Mouse (Mus musculus) CD4-positive, CD25-positive, alpha-beta regulatory T cell, adult 4 months (primary cell): Measurements from ENCODE around the gene Gpr179. TPM values are rescaled to one million over a fixed set of nuclear protein-coding genes. Genes with fewer than 3 reads are reported as not detected.

Experiments
- ATAC-seq: one replicate; pipeline ENCODE4 v1.8.0; 2017
- polyA plus RNA-seq, 2 experiments: library from polyadenylated mRNA; unstranded; fragments of 100-300 nt; shearing (Covaris generic); gene quantifications; one replicate each; pipeline ENCODE4 v1.2.1; 2017

The Gpr179 gene
- polyA plus RNA-seq, 2 experiments from 2014 or later: 0.16 to 0.30 TPM

DNA sequence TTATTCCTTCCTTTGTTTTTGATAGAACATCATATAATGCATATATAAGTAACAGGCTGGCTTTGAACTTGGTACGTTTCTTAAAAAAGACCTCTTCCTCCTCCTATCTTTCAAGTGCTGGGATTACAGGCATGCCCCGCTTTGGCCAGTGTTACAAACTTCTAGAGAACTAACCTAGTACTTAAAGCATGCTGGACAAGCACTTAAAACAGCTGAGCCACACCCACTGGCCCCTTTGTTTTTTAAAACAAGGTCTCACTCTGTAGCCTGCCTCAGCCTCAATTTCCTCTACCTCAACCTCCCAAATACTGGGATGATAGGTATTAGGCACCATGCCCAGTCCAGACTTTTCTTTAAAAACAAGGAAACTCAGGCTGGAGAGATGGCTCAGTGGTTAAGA, 2.8 kb upstream of the Gpr179 start:
- no peak for ATAC-seq

DNA sequence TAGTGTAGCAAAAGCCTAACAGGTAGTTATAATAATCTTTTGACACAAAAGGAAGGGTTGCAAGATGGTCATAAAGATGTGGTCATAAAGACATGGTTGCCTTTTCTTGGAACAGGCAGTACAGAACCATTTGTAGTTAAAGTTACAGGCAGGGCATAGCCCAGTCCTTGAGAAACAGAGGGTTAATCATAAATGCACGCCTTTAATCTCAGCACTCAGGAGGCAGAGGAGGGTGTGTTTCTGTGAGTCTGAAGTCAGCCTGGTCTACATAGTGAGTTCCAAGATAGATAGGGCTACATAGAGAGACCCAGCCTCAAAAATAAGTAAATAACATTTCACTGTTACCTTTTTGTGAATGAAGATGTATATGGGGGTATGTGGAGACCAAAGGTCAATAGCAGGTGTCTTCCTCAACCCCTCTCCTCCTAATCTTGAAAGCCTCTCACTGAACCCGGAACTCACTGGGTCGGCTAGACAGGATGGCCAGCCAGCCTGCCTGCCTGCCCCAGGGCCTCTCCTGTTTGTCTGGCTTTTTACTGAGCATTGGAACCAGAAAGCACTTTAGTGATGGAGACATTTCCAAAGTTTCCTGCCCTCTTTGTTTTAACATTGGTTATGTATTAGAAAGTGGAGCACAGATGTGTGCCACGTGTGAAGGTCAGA, 1.2 kb upstream of the Gpr179 start:
- ATAC-seq: no peak

- ATAC-seq: no peak
Measured at GRCm38 (mm10) chr11:97350035-97350434, 1.8 kb downstream of the Gpr179 start.

- ATAC-seq: no peak
Measured at GRCm38 (mm10) chr11:97347291-97347690, 4.6 kb downstream of the Gpr179 start.

DNA sequence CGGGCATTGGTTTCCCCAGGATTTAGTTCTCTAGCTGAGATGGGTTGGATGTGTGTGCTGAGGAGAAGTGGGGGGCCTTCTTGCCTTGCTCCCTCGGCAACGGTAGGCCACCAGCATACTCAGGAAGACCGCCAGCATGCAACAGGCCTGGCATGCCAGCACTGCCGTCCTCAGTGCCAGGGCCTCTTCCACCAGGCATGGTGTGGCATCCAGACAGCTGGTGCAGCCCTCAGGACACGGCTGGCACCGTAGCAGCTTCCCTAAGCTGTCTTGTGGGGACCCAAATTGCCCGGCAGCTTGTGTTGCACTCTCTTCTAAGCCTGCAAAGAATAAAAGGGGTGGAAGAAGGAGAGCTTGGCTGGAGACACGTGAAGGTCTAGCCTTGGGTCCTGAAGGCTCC, 5.5 kb downstream of the Gpr179 start:
- no peak for ATAC-seq

DNA sequence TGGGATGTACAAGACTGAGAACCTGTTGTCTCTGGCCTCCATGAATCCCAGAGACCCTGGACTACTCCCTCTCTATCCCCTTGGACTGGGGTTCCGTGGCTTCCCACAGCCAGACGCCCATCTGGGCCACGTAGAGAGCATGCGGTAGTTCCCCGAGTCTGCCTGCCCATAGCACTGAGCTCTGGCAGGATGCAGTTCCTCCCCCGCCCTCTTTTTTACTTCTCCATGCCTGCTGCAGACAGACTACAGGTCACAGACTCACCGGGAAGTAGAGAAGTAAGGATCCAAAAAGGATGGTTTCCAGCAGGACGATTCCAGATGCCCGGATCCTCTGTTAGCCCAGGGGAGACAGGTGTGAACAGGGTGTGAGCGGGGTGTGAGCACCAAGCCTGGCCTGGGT, 6.4 kb downstream of the Gpr179 start:
- ATAC-seq: no peak

GRCm38 (mm10) chr11:97343619-97344018, 8.3 kb downstream of the Gpr179 start:
- ATAC-seq: peak; percentile 49

DNA sequence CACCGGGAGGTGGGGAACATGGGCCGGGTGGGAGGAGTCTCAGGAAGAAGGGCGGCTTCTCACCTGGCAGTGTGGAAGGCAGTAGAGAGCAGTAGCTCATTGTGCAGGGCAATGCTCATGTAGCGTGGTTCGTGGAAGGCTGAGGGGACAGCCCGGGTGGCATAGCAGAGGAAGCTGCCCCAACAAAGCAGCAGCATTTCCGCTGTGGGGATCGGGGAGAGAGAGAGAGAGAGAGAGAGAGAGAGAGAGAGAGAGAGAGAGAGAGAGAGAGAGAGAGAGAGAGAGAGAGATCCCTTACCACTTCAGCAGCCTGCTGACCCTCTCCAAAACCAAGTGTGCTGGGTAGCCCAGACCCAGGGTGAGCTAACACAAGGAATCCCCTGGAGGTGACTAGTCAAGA, 8.7 kb downstream of the Gpr179 start:
- ATAC-seq: peak; percentile 65

DNA sequence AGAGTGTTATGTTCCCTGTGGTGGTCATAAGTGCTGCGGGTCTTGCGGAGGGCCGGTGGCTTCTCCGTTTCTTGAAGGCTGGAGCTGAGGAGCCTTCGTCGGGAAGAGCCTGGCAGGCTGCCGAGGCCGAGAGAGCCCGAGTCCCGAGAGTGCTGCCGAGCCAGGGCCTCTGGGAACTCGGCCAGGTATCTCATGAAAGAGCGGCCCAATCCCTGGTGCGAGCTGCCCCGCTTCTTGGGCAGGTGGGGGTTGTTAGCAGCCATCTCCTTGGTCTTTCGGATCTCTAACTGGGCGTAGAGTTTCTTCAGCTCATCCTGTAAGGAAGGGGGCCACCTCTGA, 12.9 kb downstream of the Gpr179 start:
- ATAC-seq: no peak

GRCm38 (mm10) chr11:97338302-97338976, 13.4 kb downstream of the Gpr179 start:
- ATAC-seq: no peak

DNA sequence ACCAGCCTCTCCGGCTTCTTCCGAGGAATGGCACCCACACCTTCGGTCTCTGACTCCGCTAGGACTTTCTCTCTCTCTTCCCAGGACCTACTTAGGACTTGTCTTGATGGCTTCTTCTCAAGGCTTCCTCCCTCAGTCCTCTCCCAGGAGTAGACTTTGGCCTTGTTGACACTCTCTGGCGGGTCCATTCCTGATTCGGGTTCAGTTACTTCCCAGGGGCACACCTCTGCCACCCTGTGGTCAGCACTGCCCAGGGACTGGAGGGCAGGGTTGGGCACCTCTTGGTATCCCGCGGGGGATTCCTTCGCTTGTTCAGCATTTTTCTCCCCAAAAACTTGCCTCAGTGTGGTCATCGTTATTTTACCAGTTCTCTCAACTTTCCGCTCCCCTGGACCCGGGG, 14.5 kb downstream of the Gpr179 start:
- ATAC-seq: no peak

DNA sequence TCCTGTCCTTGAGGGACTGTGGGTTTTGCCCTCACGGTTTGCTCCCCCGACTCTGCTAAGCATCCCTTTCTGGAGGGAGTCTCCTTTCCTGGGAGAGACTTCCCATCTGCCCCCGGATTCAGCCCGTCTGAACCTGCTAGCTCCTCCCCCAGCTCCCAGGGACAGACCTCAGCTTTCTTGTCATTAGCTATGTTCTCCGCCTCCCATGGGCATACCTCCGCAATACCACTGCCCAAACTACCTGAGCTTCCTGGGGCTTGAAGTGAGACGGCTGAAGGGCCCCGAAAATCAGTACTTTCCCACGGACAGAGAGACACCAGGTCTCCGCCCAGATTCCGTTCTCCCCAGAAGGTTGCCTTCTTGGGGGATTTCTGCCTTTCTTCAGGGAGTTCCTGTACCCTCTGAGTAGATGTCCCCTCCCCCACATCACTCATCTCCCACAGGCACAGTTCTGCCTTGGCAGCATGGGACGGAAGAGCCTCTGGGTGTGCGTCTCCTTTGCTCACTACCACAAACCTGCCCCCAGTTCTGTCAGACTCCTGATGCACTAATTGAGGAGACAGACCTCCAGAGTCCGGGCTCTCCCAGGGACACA, 15.0 kb downstream of the Gpr179 start:
- ATAC-seq: no peak

- ATAC-seq: no peak
Measured at GRCm38 (mm10) chr11:97336238-97336637, 15.6 kb downstream of the Gpr179 start.

- ATAC-seq: no peak
Measured at GRCm38 (mm10) chr11:97334400-97334799, 17.5 kb downstream of the Gpr179 start.

- no peak for ATAC-seq
Measured at GRCm38 (mm10) chr11:97333896-97334295, 18.0 kb downstream of the Gpr179 start.

DNA sequence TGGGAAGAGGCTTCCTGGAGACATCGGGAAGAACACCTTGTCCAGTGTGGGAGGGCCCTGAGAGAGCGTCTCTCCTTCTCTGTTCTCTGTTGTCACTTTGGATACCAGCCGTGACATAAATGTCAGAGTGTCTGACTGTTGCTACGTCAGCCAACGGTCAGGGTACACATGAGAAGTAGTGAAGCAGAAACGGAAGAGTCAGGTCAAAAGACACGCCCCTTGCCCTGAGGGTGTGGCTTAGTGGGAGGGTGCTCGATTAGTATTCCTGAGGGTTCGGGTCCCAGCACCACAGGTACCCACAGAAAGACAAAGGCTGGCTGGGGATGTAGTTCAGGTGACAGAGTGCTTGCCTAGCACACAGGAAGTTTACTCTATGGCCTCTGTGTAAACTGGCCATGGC, 18.8 kb downstream of the Gpr179 start:
- ATAC-seq: no peak

DNA sequence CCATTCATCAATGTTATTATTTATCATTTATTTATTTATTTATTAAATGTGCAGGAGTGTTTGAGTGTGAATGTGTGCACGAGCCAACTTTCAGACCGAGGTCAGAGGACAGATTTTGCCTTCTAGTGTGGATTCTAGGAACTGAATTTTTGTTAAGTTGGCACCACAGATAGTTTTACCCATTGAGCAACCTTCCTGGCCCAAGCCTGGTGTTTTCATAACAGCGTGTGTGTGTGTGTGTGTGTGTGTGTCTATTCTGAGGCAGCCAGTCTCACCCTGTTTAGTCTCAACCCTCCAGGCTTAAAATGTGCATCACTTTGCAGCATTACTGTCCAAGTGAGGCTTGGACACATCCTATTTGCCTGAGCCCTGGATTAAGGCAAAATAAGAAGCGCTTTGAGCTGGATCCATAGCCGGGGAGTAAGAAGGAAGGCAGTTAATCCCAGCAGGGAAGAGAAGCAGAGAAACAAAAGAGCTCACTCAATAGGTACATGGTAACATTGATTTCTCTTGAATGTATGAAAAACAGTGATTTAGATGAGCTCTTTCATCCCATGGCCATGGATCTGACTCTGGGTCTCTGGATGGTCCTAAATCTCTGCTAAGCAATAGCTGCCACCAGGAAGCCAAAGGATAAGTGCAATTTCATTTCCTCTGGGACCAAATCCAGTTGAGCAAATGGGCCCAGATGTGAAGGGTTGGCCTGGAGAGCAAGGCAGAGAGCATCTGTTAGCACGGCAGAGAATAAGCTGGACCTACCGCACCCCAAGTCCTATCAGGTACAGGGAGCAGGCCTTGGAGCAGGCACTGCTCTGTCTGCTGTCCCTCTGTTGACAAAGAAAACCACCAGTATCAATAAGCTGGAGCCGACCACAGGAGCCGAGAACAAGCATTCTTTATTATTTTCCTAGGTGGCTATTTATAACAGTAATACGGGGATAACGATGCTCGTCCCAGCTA, 20.4 kb downstream of the Gpr179 start:
- ATAC-seq: no peak

- ATAC-seq: no peak
Measured at GRCm38 (mm10) chr11:97330315-97330714, 21.6 kb downstream of the Gpr179 start.

- no peak for ATAC-seq
Measured at GRCm38 (mm10) chr11:97328148-97328547, 23.7 kb downstream of the Gpr179 start.

GRCm38 (mm10) chr11:97325224-97325623, 26.7 kb downstream of the Gpr179 start:
- ATAC-seq: no peak

GRCm38 (mm10) chr11:97321894-97322600, 29.8 kb downstream of the Gpr179 start:
- ATAC-seq: peak; percentile 93

DNA sequence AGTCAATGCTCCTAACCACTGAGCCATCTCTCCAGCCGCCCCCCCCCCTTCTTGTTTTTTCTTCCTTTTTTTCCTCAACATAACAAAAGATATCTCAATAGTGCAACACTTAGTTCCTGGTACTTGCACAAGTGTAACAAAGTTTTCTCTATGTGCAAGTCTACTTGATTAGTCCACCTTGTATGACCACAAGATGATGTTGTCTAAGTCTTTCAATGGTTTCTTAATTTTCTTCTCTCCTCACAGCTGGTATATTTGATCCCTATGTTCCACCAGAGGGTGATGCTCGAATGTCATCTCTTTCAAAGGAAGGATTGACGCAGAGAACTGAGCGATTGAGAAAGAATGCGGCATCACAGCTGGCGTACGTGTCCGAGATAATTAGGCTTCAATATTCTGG, 30.7 kb downstream of the Gpr179 start:
- no peak for ATAC-seq
